Mouse (Mus musculus): ENCODE results near the gene Tbcb. TPM values are rescaled to one million over a fixed set of nuclear protein-coding genes. Genes with fewer than 3 reads are reported as not detected.

Tbcb gene
- total and polyA plus RNA-seq, 2 experiments from 2014 or later, result 40.0 to 131 TPM

DNA sequence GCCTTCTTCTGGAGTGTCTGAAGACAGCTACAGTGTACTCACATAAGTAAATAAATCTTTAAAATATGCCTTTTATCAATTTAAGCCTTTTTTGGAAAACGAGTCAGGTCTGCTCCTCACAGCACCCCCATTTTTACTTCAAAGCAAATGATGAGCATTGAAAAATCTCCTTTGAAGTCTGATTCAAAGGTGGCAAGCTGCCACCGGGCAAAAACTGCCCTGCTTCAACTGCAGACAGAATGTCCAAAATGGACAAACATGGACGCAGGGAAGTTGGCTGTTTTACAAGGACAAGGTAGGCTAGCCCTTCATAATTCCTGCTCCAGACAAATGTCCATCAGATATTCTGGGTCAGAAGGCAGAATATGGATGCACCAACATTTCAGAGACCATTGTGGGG, 10.6 kb downstream of the Tbcb start:
- Histone ChIP-seq H3K27ac (ENCODE audit: low read depth) (no peak overlapping the region), H3K9me3 (replicated peaks; ENCODE audit: control insufficient read depth, low read length) (no peaks in the 10 kb centered on the region), H3K9ac (replicated peaks; ENCODE audit: low read depth, low read length) (no peak overlapping the region), H3K4me3 (ENCODE audit: low read depth, low read length) (no peak overlapping the region), H3K4me2 (ENCODE audit: low read depth, low read length) (no peak overlapping the region), H3K4me1 (ENCODE audit: control insufficient read depth, insufficient read depth) (0 out of 2 replicates have a peak, but pooled peaks cover 9% of the 10 kb centered on the region), H3K36me3 (replicated peaks; ENCODE audit: control insufficient read depth, insufficient read depth, low read length) (peaks cover 21% of the 10 kb centered on the region), H3K27me3 (ENCODE audit: control insufficient read depth, insufficient read depth, low read length) (no peaks in the 10 kb centered on the region)
- whole genome bisulfite sequencing, result 83% methylated on average over 3 of the region's 3 CpGs
- ATAC-seq (ENCODE audit: insufficient read depth, low read depth) (no peak), DNase-seq (ENCODE audit: low spot score) (no peak)
- no peak for TF ChIP-seq CTCF (IDR thresholded peaks at IDR 0.05; ENCODE audit: low read depth)
- TF ChIP-seq EP300 (IDR thresholded peaks at IDR 0.05; ENCODE audit: low read depth), result no peak

DNA sequence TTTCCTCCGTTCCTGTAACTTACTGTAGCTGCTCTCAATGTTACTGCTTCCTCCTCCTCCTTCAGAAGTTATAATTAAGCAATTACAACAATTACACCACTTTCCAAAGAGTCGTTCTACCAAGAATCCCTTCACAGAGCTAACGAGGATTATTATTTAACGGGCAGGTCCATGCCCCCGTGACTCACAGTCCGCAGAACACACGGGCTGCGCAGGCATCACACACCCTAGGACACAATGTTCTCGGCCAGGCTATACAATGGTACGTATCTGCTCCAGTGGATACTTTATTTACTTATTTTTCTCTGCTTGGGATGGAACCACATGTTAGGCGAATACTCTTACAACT, 12.1 kb downstream of the Tbcb start:
- Histone ChIP-seq H3K4me3 (ENCODE audit: low read depth, low read length) (peak overlapping the region; percentile 54), H3K9me3 (replicated peaks; ENCODE audit: control insufficient read depth, low read length) (no peaks in the 10 kb centered on the region), H3K27me3 (ENCODE audit: control insufficient read depth, insufficient read depth, low read length) (no peaks in the 10 kb centered on the region), H3K4me1 (ENCODE audit: control insufficient read depth, insufficient read depth) (0 out of 2 replicates have a peak, but pooled peaks cover 9% of the 10 kb centered on the region), H3K27ac (ENCODE audit: low read depth) (peak overlapping the region; percentile 73), H3K9ac (replicated peaks; ENCODE audit: low read depth, low read length) (peak overlapping the region; percentile 72), H3K36me3 (replicated peaks; ENCODE audit: control insufficient read depth, insufficient read depth, low read length) (peaks cover 12% of the 10 kb centered on the region), H3K4me2 (ENCODE audit: low read depth, low read length) (peak overlapping the region; percentile 94)
- DNase-seq (ENCODE audit: low spot score) (peak; percentile 46), ATAC-seq (ENCODE audit: insufficient read depth, low read depth) (peak; percentile 34; the same call in 1 of the 2 replicates)
- WGBS, result 20% methylated on average over 11 of the region's 11 CpGs
- TF ChIP-seq CTCF (IDR thresholded peaks at IDR 0.05; ENCODE audit: low read depth) (no peak), EP300 (IDR thresholded peaks at IDR 0.05; ENCODE audit: low read depth) (no peak)

GRCm38 (mm10) chr7:30219293-30220007, 12.6 kb downstream of the Tbcb start:
- H3K9me3 ChIP-seq (replicated peaks; ENCODE audit: control insufficient read depth, low read length), result no peaks in the 10 kb centered on the region
- peaks cover 10% of the 10 kb centered on the region for H3K36me3 ChIP-seq (replicated peaks; ENCODE audit: control insufficient read depth, insufficient read depth, low read length)
- WGBS, result 2% methylated on average over 16 of the region's 16 CpGs
- H3K4me2 ChIP-seq (ENCODE audit: low read depth, low read length), result peak overlapping the region; percentile 94
- H3K4me1 ChIP-seq (ENCODE audit: control insufficient read depth, insufficient read depth), result 0 out of 2 replicates have a peak, but pooled peaks cover 9% of the 10 kb centered on the region
- peak overlapping the region; percentile 72 for H3K9ac ChIP-seq (replicated peaks; ENCODE audit: low read depth, low read length)
- H3K4me3 ChIP-seq (ENCODE audit: low read depth, low read length), result peak overlapping the region; percentile 54
- peak overlapping the region; percentile 73 for H3K27ac ChIP-seq (ENCODE audit: low read depth)
- TF ChIP-seq CTCF (IDR thresholded peaks at IDR 0.05; ENCODE audit: low read depth) (no peak), EP300 (IDR thresholded peaks at IDR 0.05; ENCODE audit: low read depth) (no peak)
- DNase-seq (ENCODE audit: low spot score) (peak; percentile 65), ATAC-seq (ENCODE audit: insufficient read depth, low read depth) (peak; percentile 67)
- no peaks in the 10 kb centered on the region for H3K27me3 ChIP-seq (ENCODE audit: control insufficient read depth, insufficient read depth, low read length)

DNA sequence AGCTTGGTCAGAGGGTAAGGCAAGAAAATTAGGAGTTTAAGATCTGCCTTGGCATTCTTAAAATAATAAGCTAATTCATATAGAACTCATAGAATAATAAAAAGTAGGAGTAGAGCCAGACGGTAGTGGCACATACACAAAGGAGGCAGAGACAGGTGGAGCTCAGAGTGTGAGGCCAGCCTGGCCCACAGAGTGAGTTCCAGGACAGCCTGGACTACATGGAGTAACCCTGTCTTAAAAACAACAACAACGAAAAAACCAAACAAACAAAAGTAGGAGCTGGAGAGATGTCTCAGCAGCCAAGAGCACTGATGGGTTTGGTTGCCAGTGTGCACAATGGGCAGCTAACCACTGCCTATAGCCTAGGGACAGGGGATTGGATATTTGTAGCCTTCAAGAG, 14.8 kb downstream of the Tbcb start:
- no peak overlapping the region for H3K9ac ChIP-seq (replicated peaks; ENCODE audit: low read depth, low read length)
- H3K9me3 ChIP-seq (replicated peaks; ENCODE audit: control insufficient read depth, low read length), result no peaks in the 10 kb centered on the region
- no peak for DNase-seq (ENCODE audit: low spot score)
- H3K4me2 ChIP-seq (ENCODE audit: low read depth, low read length), result no peak overlapping the region
- TF ChIP-seq CTCF (IDR thresholded peaks at IDR 0.05; ENCODE audit: low read depth) (no peak), EP300 (IDR thresholded peaks at IDR 0.05; ENCODE audit: low read depth) (no peak)
- H3K27ac ChIP-seq (ENCODE audit: low read depth), result no peak overlapping the region
- 0 out of 2 replicates have a peak, but pooled peaks cover 9% of the 10 kb centered on the region for H3K4me1 ChIP-seq (ENCODE audit: control insufficient read depth, insufficient read depth)
- no peaks in the 10 kb centered on the region for H3K27me3 ChIP-seq (ENCODE audit: control insufficient read depth, insufficient read depth, low read length)
- ATAC-seq (ENCODE audit: insufficient read depth, low read depth), result no peak
- no peaks in the 10 kb centered on the region for H3K36me3 ChIP-seq (replicated peaks; ENCODE audit: control insufficient read depth, insufficient read depth, low read length)
- no peak overlapping the region for H3K4me3 ChIP-seq (ENCODE audit: low read depth, low read length)
- WGBS, result 70% methylated on average over 2 of the region's 2 CpGs

GRCm38 (mm10) chr7:30216723-30217151, 15.3 kb downstream of the Tbcb start:
- H3K27ac ChIP-seq (ENCODE audit: low read depth), result no peak overlapping the region
- DNase-seq (ENCODE audit: low spot score) (peak; percentile 82), ATAC-seq (ENCODE audit: insufficient read depth, low read depth) (peak; percentile 71)
- H3K9ac ChIP-seq (replicated peaks; ENCODE audit: low read depth, low read length), result no peak overlapping the region
- no peaks in the 10 kb centered on the region for H3K27me3 ChIP-seq (ENCODE audit: control insufficient read depth, insufficient read depth, low read length)
- H3K36me3 ChIP-seq (replicated peaks; ENCODE audit: control insufficient read depth, insufficient read depth, low read length), result no peaks in the 10 kb centered on the region
- WGBS, result under 1% methylated on average over 16 of the region's 16 CpGs
- H3K9me3 ChIP-seq (replicated peaks; ENCODE audit: control insufficient read depth, low read length), result no peaks in the 10 kb centered on the region
- H3K4me1 ChIP-seq (ENCODE audit: control insufficient read depth, insufficient read depth), result 0 out of 2 replicates have a peak, but pooled peaks cover 9% of the 10 kb centered on the region
- no peak overlapping the region for H3K4me3 ChIP-seq (ENCODE audit: low read depth, low read length)
- no peak for TF ChIP-seq EP300 (IDR thresholded peaks at IDR 0.05; ENCODE audit: low read depth)
- peak; percentile 98 for TF ChIP-seq CTCF (IDR thresholded peaks at IDR 0.05; ENCODE audit: low read depth)
- H3K4me2 ChIP-seq (ENCODE audit: low read depth, low read length), result peak overlapping the region; percentile 39; the same call in 1 of the 2 replicates
